Mouse (Mus musculus) liver, embryonic 11.5 days (tissue): Measurements from ENCODE around the gene Dab1. TPM values are rescaled to one million over a fixed set of nuclear protein-coding genes. Genes with fewer than 3 reads are reported as not detected.

Experiments
- ATAC-seq: fragments of 200-750 bp; cut with Nextera tagmentation; replicated peaks from 2 replicates; pipeline ENCODE4 v1.8.0; 2017; ENCODE audit warnings: moderate number of reproducible peaks, mild to moderate bottlenecking, moderate TSS enrichment, moderate library complexity; ENCODE audit not compliant: low FRiP score
- DNase-seq: peaks from one replicate; pipeline ENCODE4 v3.0.0-alpha.2; 2017; ENCODE audit warnings: low spot score
- H3K27ac ChIP-seq: fragments of 300-500 bp; sonication (generic); 2 replicates; pipeline ENCODE4 v1.5.1; 2014; ENCODE audit warnings: mild to moderate bottlenecking, low read depth, low read length, control low read depth
- H3K27me3 ChIP-seq: fragments of 300-500 bp; sonication (generic); replicated peaks from 2 replicates; pipeline ENCODE4 v1.6.1; 2014; ENCODE audit warnings: low read length, mixed read lengths; ENCODE audit not compliant: control insufficient read depth, insufficient read depth
- H3K36me3 ChIP-seq: fragments of 300-500 bp; sonication (generic); 2 replicates; pipeline ENCODE4 v1.6.1; 2014; ENCODE audit warnings: mild to moderate bottlenecking, low read length, moderate library complexity, mixed read lengths; ENCODE audit not compliant: control insufficient read depth, insufficient read depth
- H3K4me1 ChIP-seq: fragments of 300-500 bp; sonication (generic); replicated peaks from 2 replicates; pipeline ENCODE4 v1.6.1; 2014; ENCODE audit warnings: low read length, mixed read lengths; ENCODE audit not compliant: control insufficient read depth, insufficient read depth
- H3K4me2 ChIP-seq: fragments of 300-500 bp; sonication (generic); 2 replicates; pipeline ENCODE4 v1.6.1; 2014; ENCODE audit warnings: mild to moderate bottlenecking, control low read depth, moderate library complexity
- H3K4me3 ChIP-seq: fragments of 300-500 bp; sonication (generic); 2 replicates; pipeline ENCODE4 v1.5.1; 2014; ENCODE audit warnings: low read depth, low read length, control low read depth
- H3K9ac ChIP-seq: fragments of 300-500 bp; sonication (generic); 2 replicates; pipeline ENCODE4 v1.6.1; 2014; ENCODE audit warnings: low read depth, low read length, control low read depth
- H3K9me3 ChIP-seq: fragments of 300-500 bp; sonication (generic); 2 replicates; pipeline ENCODE4 v1.6.1; 2016; ENCODE audit warnings: low read length, inconsistent platforms, mixed read lengths; ENCODE audit not compliant: control insufficient read depth
- WGBS: fragments of 180-500 bp; shearing (Covaris S2); extraction: QIAGEN DNeasy Blood & Tissue Kit; methylation state at CpG from one replicate; pipeline ENCODE4 v1.1.7; 2014; 5-methylcytosine and 5-hydroxymethylcytosine counted together
- polyA plus RNA-seq: library from polyadenylated mRNA; unstranded; fragments of >200 nt; fragmentation: Nextera tagmentation; extraction: Ambion mirVana; gene quantifications from 2 replicates; pipeline ENCODE4 v1.2.1, GENCODE M21; 2014

Gene Dab1
- polyA plus RNA-seq, 1 experiment from 2014 or later, result 1.8 TPM

- ATAC-seq, result no peak
- WGBS, result 88% methylated on average over 11 of the region's 11 CpGs
Measured at GRCm38 (mm10) chr4:104432150-104432549, 813.0 kb downstream of the Dab1 start.

DNA sequence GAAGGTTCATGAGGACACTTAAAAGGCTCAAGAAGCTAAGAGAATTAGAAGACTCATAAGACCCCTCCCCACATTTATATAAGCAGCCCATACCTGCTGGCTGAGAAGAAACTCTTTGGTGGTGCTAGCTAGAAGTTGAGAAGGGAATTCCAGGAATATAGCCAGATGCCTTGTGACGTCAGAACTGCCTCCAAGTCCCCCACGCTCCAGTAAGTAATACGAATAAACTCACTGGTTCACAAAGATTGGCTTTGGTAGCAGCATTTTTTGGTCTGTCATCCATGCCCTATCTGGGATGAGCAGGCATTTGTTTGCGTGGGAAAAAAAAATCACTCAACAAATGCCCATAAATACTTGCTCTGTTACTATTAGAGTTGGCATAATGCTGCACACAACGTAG is 816.6 kb downstream of the Dab1 start:
- WGBS, result 83% methylated on average over 5 of the region's 5 CpGs
- Histone ChIP-seq H3K4me2 (no peak overlapping the region), H3K27me3 (no peaks in the 10 kb centered on the region), H3K27ac (no peak overlapping the region), H3K9me3 (no peaks in the 10 kb centered on the region), H3K4me1 (no peaks in the 10 kb centered on the region), H3K36me3 (no peaks in the 10 kb centered on the region), H3K9ac (no peak overlapping the region), H3K4me3 (no peak overlapping the region)
- ATAC-seq (no peak), DNase-seq (no peak)

More at GRCm38 (mm10) chr4:104432150-104432549, 813.0 kb downstream of the Dab1 start:
- DNase-seq, result no peak
- Histone ChIP-seq H3K4me1 (no peaks in the 10 kb centered on the region), H3K36me3 (no peaks in the 10 kb centered on the region), H3K9ac (no peak overlapping the region), H3K27me3 (no peaks in the 10 kb centered on the region), H3K4me2 (no peak overlapping the region), H3K4me3 (no peak overlapping the region), H3K27ac (no peak overlapping the region), H3K9me3 (no peaks in the 10 kb centered on the region)

DNA sequence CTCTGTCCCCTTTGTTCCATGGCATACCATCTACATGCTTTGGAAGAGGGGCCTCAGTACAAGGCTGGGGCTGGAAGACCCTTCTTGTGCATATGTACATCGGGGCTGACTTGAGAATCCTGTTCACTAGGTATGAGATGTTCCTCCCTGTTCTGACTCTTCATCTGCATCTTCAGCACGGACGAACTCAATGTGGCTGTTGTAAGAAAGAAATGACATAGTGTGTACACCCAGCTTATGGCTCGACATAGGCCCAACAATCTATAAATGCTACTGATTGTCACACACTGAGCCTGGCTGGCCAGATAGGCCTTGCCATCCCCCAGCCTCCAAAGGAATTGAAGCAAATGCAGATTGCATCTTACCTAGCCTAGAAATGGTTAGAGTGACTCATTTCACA is 817.3 kb downstream of the Dab1 start:
- Histone ChIP-seq H3K4me3 (no peak overlapping the region), H3K4me2 (no peak overlapping the region), H3K36me3 (no peaks in the 10 kb centered on the region), H3K9ac (no peak overlapping the region), H3K9me3 (no peaks in the 10 kb centered on the region), H3K27me3 (no peaks in the 10 kb centered on the region), H3K27ac (no peak overlapping the region), H3K4me1 (no peaks in the 10 kb centered on the region)
- DNase-seq (no peak), ATAC-seq (no peak)
- WGBS, result 86% methylated on average over 4 of the region's 4 CpGs

DNA sequence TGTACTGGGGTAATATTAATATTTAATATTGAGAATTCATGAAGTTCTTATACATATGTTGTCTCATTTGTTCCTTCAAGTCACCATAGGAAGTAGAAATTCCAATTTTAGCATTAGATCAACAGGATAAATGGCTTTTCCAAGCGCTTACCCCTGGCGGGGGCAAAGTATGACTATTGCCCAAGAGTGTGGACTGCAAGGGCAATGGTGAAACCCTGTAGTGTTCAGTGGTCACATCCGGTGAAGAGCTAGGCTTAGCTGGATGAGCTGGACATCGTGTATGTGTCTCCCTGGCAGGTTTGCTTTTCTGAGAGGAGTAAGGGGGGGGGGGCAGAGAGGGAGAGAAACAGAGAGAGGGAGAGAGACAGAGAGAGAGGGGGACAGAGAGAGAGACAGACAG is 819.6 kb downstream of the Dab1 start:
- Histone ChIP-seq H3K36me3 (no peaks in the 10 kb centered on the region), H3K9me3 (no peaks in the 10 kb centered on the region), H3K27me3 (no peaks in the 10 kb centered on the region), H3K4me1 (no peaks in the 10 kb centered on the region), H3K4me2 (no peak overlapping the region), H3K4me3 (no peak overlapping the region), H3K27ac (no peak overlapping the region), H3K9ac (no peak overlapping the region)
- 85% methylated on average over 4 of the region's 4 CpGs for WGBS
- DNase-seq (no peak), ATAC-seq (no peak)

GRCm38 (mm10) chr4:104439641-104440040 is 820.5 kb downstream of the Dab1 start:
- no peak overlapping the region for H3K27ac ChIP-seq
- H3K4me2 ChIP-seq, result no peak overlapping the region
- 68% methylated on average over 3 of the region's 3 CpGs for WGBS
- H3K4me1 ChIP-seq, result no peaks in the 10 kb centered on the region
- no peak overlapping the region for H3K9ac ChIP-seq
- DNase-seq, result no peak
- H3K9me3 ChIP-seq, result no peaks in the 10 kb centered on the region
- H3K4me3 ChIP-seq, result no peak overlapping the region
- ATAC-seq, result no peak
- H3K36me3 ChIP-seq, result no peaks in the 10 kb centered on the region
- no peaks in the 10 kb centered on the region for H3K27me3 ChIP-seq

DNA sequence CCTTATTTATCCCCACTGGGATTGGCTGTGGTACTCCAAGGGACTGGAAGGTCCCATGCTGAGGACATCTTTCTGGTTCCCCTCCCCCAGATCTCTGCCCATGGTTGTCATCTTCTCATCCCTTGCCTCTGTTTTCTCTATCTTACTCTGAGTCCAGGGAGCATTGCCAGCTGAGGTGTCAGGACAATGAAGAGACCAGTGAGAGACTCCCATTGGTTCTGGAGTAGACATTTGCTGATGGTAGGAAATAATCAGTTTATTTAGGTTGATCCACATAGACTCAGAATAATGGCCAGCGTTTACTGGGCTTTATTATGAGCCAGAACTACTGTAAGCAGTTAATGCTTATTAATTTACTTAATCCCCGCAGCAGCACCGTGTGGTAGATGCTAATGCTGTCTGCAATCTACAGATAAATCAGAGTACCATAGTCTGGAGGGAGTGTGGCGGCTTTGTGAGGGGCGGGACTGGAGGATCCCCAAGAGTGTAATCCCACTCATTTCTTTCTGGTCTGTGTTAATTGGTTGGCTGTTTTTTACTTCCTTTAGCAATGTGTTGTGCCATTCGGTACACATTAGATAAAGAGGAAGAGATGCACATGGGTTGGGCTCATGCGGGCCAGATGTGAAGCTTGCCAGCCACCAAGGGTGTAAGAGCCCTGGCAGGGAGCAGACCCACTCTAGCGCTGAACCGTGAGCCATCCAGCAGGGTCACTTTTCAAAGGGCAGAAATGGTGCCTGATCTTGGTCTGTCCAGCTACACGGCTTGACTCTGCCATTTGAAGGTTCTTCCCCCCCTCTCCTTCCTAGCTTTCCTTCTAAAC is 824.0 kb downstream of the Dab1 start:
- Histone ChIP-seq H3K36me3 (no peaks in the 10 kb centered on the region), H3K4me3 (no peak overlapping the region), H3K27ac (no peak overlapping the region), H3K4me2 (no peak overlapping the region), H3K9me3 (no peaks in the 10 kb centered on the region), H3K27me3 (no peaks in the 10 kb centered on the region), H3K9ac (no peak overlapping the region), H3K4me1 (no peaks in the 10 kb centered on the region)
- 70% methylated on average over 10 of the region's 10 CpGs for WGBS
- DNase-seq (no peak), ATAC-seq (no peak)

DNA sequence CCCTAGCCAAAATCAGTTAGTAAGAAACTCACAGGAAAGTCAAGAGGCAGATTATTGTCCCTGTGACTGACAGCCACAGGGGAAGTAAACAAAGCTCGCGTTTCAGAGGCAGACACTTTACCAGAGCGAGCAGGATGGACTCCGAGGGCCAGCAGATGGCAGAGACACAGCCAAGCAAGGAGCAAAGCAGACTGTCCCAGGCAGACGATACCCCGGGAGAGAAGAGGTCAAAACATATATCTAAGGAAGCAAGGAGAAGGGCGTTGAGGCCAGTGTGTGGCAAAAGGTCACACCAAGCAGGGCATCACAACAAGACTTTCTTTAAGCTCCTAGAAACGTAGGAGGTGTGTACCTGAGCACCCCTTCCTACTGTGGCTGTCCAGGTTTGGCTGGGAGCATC is 824.6 kb downstream of the Dab1 start:
- H3K9me3 ChIP-seq, result no peaks in the 10 kb centered on the region
- 34% methylated on average over 8 of the region's 8 CpGs for WGBS
- no peak overlapping the region for H3K9ac ChIP-seq
- ATAC-seq (no peak), DNase-seq (no peak)
- no peaks in the 10 kb centered on the region for H3K36me3 ChIP-seq
- no peak overlapping the region for H3K4me2 ChIP-seq
- H3K27ac ChIP-seq, result no peak overlapping the region
- no peaks in the 10 kb centered on the region for H3K4me1 ChIP-seq
- no peaks in the 10 kb centered on the region for H3K27me3 ChIP-seq
- H3K4me3 ChIP-seq, result no peak overlapping the region

DNA sequence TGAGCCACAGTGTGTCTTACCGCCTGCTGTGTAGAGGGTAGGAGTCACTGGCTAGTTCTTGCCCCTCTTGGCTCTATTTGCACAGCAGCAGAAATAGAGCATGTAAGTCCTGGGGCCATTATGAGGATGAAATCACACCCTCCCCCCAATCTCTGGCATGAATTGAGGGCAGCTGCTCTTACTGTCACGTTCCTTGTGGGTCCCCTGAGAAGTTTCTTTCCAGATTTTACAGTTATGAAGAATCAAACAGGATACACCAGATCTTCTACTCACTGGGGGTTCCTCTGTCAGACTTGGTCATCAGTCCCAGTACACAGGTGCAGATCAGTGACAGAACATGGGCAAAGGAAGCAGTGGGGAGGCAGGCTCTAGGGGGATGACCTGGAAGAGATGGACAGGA is 825.8 kb downstream of the Dab1 start:
- DNase-seq, result no peak
- WGBS, result 66% methylated on average over 2 of the region's 2 CpGs

GRCm38 (mm10) chr4:104448199-104448598 is 829.0 kb downstream of the Dab1 start:
- no peak overlapping the region for H3K9ac ChIP-seq
- ATAC-seq (no peak), DNase-seq (no peak)
- no peak overlapping the region for H3K27ac ChIP-seq
- no peak overlapping the region for H3K4me2 ChIP-seq
- no peak overlapping the region for H3K4me3 ChIP-seq
- H3K36me3 ChIP-seq, result no peaks in the 10 kb centered on the region
- 88% methylated on average over 1 of the region's 1 CpGs for WGBS
- no peaks in the 10 kb centered on the region for H3K27me3 ChIP-seq
- H3K9me3 ChIP-seq, result no peaks in the 10 kb centered on the region
- no peaks in the 10 kb centered on the region for H3K4me1 ChIP-seq

More for the DNA sequence above, 825.8 kb downstream of the Dab1 start:
- Histone ChIP-seq H3K27ac (no peak overlapping the region), H3K4me2 (no peak overlapping the region), H3K9ac (no peak overlapping the region), H3K4me3 (no peak overlapping the region), H3K9me3 (no peaks in the 10 kb centered on the region), H3K36me3 (no peaks in the 10 kb centered on the region), H3K4me1 (no peaks in the 10 kb centered on the region), H3K27me3 (no peaks in the 10 kb centered on the region)
- ATAC-seq, result no peak
